Mouse (Mus musculus): ENCODE measurements around the gene Olfr1061.
"Not testable (repeated sequence)": the region's sequence is repeated elsewhere in the genome, so short reads cannot be mapped to it uniquely, and the experiment has no call there.

Gene Olfr1061

DNA sequence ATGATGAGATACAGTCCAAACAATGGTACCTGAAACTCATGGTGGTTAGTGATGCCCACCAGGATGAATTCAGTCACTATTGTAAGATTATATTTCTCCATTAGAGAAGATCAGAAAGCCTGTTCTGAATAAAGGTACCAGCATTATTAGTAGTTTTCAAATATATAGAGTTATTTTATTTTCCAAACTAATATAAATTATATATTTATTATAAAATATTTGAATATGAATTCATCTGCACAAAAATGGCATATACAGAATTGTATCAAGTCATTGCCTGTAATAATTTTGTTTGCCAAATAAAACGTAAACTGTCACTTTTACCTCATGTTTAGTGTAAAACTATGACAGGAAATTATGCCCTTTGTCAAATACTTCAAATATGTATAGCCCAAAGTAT lies at the start of gene Olfr1061:
Olfr1061 (minus strand) TSS at position 101 of the 400 bp plus-strand sequence.
- in situ Hi-C loops (cut with MboI; ENCODE audit: unreplicated experiment in 2 of 2) = no loop called here

DNA sequence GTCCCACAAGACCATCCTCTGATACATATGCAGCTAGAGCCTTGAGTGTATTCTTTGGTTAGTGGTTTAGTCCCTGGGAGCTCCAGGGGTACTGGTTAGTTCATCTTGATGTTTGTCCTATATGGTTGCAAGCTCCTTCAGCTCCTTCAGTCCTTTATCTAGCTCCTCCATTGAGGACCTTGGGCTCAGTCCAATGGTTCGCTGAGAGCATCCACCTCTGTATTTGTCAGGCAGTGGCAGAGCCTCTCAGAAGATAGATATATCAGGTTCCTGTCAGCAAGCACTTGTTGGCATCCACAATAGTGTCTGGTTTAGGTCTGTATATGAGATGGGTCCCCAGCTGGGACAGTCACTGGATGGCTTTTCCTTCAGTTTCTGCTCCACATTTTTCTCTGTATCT lies 46.6 kb upstream of the Olfr1061 start:
- in situ Hi-C loops (cut with MboI; ENCODE audit: unreplicated experiment in 2 of 2) = loop anchor here in 1 of 2 experiments (25.0 kb wide), 1 partner anchor 1348 kb away; no protein-coding TSS in a partner anchor

DNA sequence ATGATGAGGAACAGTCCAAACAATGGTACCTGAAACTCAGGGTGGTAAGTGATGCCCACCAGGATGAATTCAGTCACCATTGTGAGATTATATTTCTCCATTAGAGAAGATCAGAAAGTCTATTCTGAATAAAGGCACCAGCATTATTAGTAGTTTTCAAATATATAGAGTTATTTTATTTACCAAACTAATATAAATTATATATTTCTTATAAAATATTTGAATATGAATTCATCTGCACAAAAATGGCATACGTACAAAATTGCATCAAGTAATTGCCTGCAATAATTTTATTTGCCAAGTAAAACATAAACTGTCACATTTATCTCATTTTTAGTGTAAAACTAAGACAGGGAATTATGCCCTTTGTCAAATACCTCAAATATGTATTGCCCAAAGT lies 42.3 kb upstream of the Olfr1061 start, which contains the start of gene Olfr1066:
Olfr1066 (minus strand) TSS at position 101 of the 400 bp plus-strand sequence.
- in situ Hi-C loops (cut with MboI; ENCODE audit: unreplicated experiment in 2 of 2) = loop anchor here in 1 of 2 experiments (25.0 kb wide), 1 partner anchor 1344 kb away; no protein-coding TSS in a partner anchor

DNA sequence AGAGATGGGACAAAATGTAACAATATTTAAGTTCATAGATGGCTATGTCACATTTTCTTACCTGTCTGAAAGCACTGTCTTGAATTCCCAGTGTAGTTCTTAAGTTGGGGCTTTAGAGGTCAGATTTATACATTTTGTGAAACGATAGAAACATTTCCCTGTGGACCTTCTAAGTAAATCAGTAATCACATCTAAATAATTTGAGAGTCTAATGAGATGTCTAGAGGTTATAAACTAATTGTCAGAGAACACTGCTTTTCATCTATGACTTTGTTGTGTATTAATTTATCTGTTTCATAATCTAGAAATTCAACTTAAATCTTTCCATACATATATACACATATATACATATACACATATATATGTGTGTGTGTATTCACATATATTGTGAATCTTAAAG lies 36.6 kb upstream of the Olfr1061 start, which contains the start of gene Olfr1065:
Olfr1065 (minus strand) TSS at position 101 of the 400 bp plus-strand sequence.
- in situ Hi-C loops (cut with MboI; ENCODE audit: unreplicated experiment in 2 of 2) = loop anchor here in 1 of 2 experiments (25.0 kb wide), 1 partner anchor 1338 kb away; no protein-coding TSS in a partner anchor

DNA sequence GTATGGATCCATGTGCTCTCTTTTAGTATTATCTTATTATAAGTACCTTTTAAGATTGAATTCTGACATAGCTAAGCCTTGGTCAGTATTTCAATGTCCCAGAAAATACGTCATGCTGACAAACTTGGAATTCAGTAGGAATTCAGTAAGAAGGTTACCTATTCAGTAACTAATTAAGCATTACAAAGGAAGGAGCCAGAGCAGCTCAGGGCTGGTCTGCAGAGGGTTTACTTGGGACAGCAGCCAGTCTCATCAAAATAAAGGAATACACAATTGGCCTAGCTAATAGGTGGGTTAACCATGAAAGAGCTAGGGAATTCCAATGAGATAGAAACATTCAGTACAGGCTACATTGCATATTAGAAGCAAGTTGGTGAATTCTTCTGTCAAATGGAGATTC lies 28.3 kb upstream of the Olfr1061 start:
- in situ Hi-C loops (cut with MboI; ENCODE audit: unreplicated experiment in 2 of 2) = not testable (repeated sequence)

DNA sequence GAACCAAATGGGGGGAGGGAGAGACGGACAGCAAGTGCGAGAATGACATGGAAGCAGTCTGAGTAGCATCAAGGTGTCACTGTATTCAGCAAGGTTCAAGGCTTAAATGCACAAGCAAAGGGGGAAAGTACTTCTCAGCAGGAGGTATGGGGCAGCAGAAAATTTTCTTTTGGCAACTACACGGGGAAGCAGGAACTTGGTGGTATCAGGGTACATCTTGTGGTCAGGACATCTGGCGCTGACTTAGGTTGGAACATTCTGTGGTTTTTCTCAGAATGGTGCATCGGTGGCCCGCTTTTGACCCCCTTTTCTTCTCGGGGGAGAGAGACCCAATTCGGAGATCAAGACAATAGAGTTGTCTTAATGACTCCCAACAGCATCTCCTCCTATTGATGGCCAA lies 14.7 kb upstream of the Olfr1061 start:
- in situ Hi-C loops (cut with MboI; ENCODE audit: unreplicated experiment in 2 of 2) = not testable (repeated sequence)

DNA sequence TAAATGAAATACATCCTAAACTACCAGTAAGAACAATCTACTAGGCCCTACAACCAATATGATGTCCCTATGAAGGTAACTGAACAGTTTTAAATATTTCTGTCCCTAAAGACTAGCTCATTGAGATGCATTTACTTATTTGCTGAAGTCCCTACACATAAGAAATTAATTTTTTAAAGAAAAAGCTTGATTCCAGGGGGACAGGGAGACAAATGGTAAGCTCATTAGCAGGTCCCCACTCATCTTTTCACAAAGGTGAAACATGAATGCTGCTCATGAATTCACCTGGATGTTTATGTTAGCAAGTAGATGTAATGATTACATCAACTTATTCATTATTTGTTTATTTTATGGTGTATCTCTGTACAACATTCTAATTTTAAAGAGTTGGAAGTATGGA lies 12.8 kb upstream of the Olfr1061 start, which contains the start of gene Olfr1062:
Olfr1062 (minus strand) TSS at position 101 of the 400 bp plus-strand sequence.
- in situ Hi-C loops (cut with MboI; ENCODE audit: unreplicated experiment in 2 of 2) = not testable (repeated sequence)

DNA sequence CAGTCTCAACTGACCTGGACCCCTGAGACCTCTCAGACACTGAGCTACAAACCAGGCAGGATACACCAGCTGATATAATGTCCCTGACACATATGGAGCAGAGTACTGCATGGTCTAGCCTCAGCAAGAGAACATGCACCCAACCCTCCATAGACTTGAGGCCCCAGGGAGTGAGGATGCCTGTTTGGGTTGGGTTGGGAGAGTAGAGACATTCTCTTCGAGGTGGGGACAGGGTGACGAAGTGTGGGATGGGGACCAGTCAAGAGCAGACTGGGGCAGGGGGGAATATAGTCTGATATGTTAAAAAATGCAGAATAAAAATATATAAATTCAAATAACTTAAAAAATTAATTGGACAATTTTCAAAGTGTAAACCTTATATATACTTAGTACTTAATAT lies 18.7 kb downstream of the Olfr1061 start:
- in situ Hi-C loops (cut with MboI; ENCODE audit: unreplicated experiment in 2 of 2) = no loop called here

DNA sequence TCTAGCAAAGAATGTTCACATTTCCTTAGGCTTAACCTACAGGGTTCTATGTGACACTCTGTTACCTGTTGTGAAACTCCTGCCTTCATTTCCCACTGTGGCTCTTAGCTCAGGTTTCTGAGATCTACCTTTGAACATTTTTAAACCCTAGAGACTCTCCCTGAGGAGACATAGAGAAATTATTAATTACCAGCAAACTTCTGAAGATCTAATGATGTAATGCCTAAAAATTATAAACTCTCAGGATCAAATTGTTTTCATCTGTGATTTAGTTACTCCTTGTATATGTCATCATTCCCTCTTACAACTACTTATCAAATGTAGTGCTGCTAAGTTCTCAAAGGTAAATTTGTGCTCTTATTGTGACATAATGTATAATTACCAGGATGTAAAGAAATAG lies 25.4 kb downstream of the Olfr1061 start, which contains the start of gene Olfr1058:
Olfr1058 (minus strand) TSS at position 101 of the 400 bp plus-strand sequence.
- in situ Hi-C loops (cut with MboI; ENCODE audit: unreplicated experiment in 2 of 2) = not testable (repeated sequence)

DNA sequence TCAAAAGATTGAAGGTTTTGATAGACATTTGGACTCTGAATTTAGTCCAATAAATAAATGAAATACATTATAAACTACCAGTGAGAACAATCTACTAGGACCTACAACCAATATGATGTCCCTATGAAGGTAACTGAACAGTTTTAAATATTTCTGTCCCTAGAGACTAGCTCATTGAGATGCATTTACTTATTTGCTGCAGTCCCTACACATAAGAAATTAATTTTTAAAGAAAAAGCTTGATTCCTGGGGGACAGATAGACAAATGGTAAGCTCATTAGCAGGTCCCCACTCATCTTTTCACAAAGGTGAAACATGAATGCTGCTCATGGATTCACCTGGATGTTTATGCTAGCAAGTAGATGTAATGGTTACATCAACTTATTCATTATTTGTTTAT lies 35.6 kb downstream of the Olfr1061 start, which contains the start of gene Olfr1057:
Olfr1057 (minus strand) TSS at position 101 of the 400 bp plus-strand sequence.
- in situ Hi-C loops (cut with MboI; ENCODE audit: unreplicated experiment in 2 of 2) = no loop called here

DNA sequence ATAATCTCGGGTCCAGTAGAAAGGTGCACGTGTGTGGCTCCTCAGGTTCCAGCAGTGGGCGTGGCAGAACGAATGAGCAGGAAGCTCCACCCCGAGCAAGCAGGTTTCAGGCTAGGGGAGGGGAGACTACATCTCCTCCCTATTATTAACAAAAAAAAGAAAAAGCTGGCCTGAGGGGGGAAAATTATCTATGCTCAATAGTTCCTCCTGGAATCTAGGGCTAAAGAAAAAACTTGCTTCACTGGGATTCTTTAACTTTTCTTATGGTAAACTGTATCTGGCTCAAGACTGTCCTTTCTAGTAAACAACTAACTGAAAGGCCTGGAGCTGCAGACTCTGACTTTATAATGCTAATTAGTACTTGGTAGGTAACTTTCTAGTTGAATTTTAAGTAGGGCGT lies 47.5 kb downstream of the Olfr1061 start:
- in situ Hi-C loops (cut with MboI; ENCODE audit: unreplicated experiment in 2 of 2) = not testable (repeated sequence)
